23 mouse cellular contexts compared by ENCODE assay signal in genomic region chr9:31730443-31730842, GRCm38 (mm10).
DNase-seq lines count a peak whose midpoint lies in the region; ATAC-seq and TF ChIP-seq lines count a peak whose summit lies in the region.
"Had no signal": no experiment of that assay in that cellular context is flagged by ENCODE, and none has a peak within 500 bp of the region (broad histone marks: within the 10 kb centered on the region; RNA-seq: fewer than 3 reads in every experiment).

No protein-coding gene starts in this region.

- no peak for TF ChIP-seq POLR2A in lung, adult 2 months (IDR thresholded peaks at IDR 0.05; ENCODE audit: borderline replicate concordance, extremely low read depth, low read depth, low read length)

- POLR2A ChIA-PET in Patski (lab: Charles Lee), result no interaction called here

- no peaks in the 10 kb centered on the region for H3K27me3 ChIP-seq in Patski
- H3K27me3 ChIP-seq: embryonic facial prominence, embryonic 13.5 days; embryonic facial prominence, embryonic 15.5 days; forebrain, embryonic 13.5 days; forebrain, embryonic 15.5 days had no signal

- H3K4me1 ChIP-seq in lung, adult 2 months (ENCODE audit: control insufficient read depth, insufficient read depth, low read length), result no peaks in the 10 kb centered on the region
- H3K4me1 ChIP-seq: embryonic facial prominence, embryonic 13.5 days; embryonic facial prominence, embryonic 15.5 days; forebrain, embryonic 13.5 days; forebrain, embryonic 15.5 days had no signal

- no peak for ATAC-seq in Patski
- ATAC-seq: activated CD4-positive, CD25-positive, alpha-beta regulatory T cell, adult 4 months; forebrain, embryonic 13.5 days; forebrain, embryonic 15.5 days; forebrain, postnatal 0 days had no signal

- peak overlapping the region; percentile 18; the same call in 1 of the 2 replicates for H3K27ac ChIP-seq in layer of hippocampus, adult 2 months
- no peak overlapping the region for H3K27ac ChIP-seq in left cerebral cortex, adult 2 months
- H3K27ac ChIP-seq: embryonic facial prominence, embryonic 13.5 days; forebrain, embryonic 13.5 days; forebrain, embryonic 15.5 days had no signal

- DNase-seq in layer of hippocampus, adult 2 months (ENCODE audit: low spot score in 2 of 2), result peak in 1 of 2 experiments; percentile 9
- DNase-seq in layer of hippocampus, postnatal 10 days (ENCODE audit: low spot score in 2 of 2), result no peak
- peak; percentile 4 for DNase-seq in Patski (ENCODE audit: low read depth, low spot score)
- DNase-seq in brain, adult 2 months (ENCODE audit: low read depth, low spot score), result peak; percentile 51
- no peak for DNase-seq in lung, adult 2 months
- DNase-seq in left cerebral cortex, adult 2 months (ENCODE audit: extremely low spot score in 1 of 2, low spot score in 2 of 2), result no peak
- DNase-seq: adrenal gland, adult 8-10 months; adrenal gland, postnatal 14 days; adrenal gland, postnatal 36 days; cerebellum, adult 11 months; cerebellum, adult 18-20 months; cerebellum, adult 8-10 months; cerebellum, adult 9-11 months; cerebellum, postnatal 14 days; cerebellum, postnatal 36 days; embryo, embryonic 11 days; forebrain, postnatal 0 days had no signal

- in situ Hi-C loops in Patski (cut with MboI; ENCODE audit: low pct_unique_long_range_greater_than_20kb), result no loop called here

- no peak overlapping the region for H3K4me3 ChIP-seq in layer of hippocampus, adult 2 months
- no peak overlapping the region for H3K4me3 ChIP-seq in lung, adult 2 months (replicated peaks; ENCODE audit: extremely low read depth, low read depth, low read length)
- H3K4me3 ChIP-seq in left cerebral cortex, adult 2 months, result no peak overlapping the region
- H3K4me3 ChIP-seq: embryonic facial prominence, embryonic 13.5 days; embryonic facial prominence, embryonic 15.5 days; erythroblast, embryonic 14.5 days; forebrain, embryonic 13.5 days; forebrain, embryonic 15.5 days had no signal

- CTCF ChIA-PET in Patski (lab: Charles Lee), result interaction anchor here (1.8 kb wide), 1 partner anchor 9 kb away, joined by 11 read pairs; no protein-coding TSS in a partner anchor

- no peak for TF ChIP-seq CTCF in layer of hippocampus, adult 2 months (conservative IDR thresholded peaks at IDR 0.05)
- no peak for TF ChIP-seq CTCF in Patski (IDR thresholded peaks at IDR 0.05)
- no peak for TF ChIP-seq CTCF in lung, adult 2 months (IDR thresholded peaks at IDR 0.05; ENCODE audit: insufficient read depth, low read length)
- no peak for TF ChIP-seq CTCF in left cerebral cortex, adult 2 months (IDR thresholded peaks at IDR 0.05)

- intact Hi-C loops in left cerebral cortex, adult 2 months (cut with DNase I), result no loop called here

Comparison
In these comparisons a context has a peak if more than half of its experiments do, and no peak if none do; other contexts are left out.
1. DNase-seq: peak in Patski (single experiment) and brain, adult 2 months (single experiment); none in layer of hippocampus, postnatal 10 days (0 of 2), lung, adult 2 months (single experiment) and left cerebral cortex, adult 2 months (0 of 2).